7 mouse cellular contexts compared by ENCODE assay signal in genomic region chr11:60775578-60775977, GRCm38 (mm10). TPM values are rescaled to one million over a fixed set of nuclear protein-coding genes. Genes with fewer than 3 reads are reported as not detected.
DNase-seq lines count a peak whose midpoint lies in the region; ATAC-seq and TF ChIP-seq lines count a peak whose summit lies in the region.

No protein-coding gene starts in this region.

- TF ChIP-seq CTCF in liver, embryonic 14.5 days (IDR thresholded peaks at IDR 0.05; ENCODE audit: low read depth) = no peak

- peak overlapping the region; percentile 83 for H3K4me3 ChIP-seq in forebrain, embryonic 15.5 days
- peak overlapping the region; percentile 75 to 93 for H3K4me3 ChIP-seq in liver, embryonic 14.5 days (ENCODE audit: insufficient read depth in 1 of 2, low read depth in 2 of 2, low read length in 2 of 2)

- no peak for TF ChIP-seq EP300 in liver, embryonic 14.5 days (IDR thresholded peaks at IDR 0.05; ENCODE audit: low read depth)

- H3K27ac ChIP-seq in forebrain, embryonic 15.5 days (replicated peaks) = no peak overlapping the region
- peak overlapping the region; percentile 68; the same call in 1 of the 2 replicates for H3K27ac ChIP-seq in liver, embryonic 14.5 days

- 45% methylated on average over 6 of the region's 6 CpGs for WGBS in forebrain, embryonic 15.5 days
- 17% methylated on average over 6 of the region's 6 CpGs for WGBS in liver, embryonic 14.5 days (ENCODE audit: insufficient replicate concordance)

- H3K4me2 ChIP-seq in forebrain, embryonic 15.5 days (replicated peaks) = peak overlapping the region; percentile 68
- H3K4me2 ChIP-seq in liver, embryonic 14.5 days (ENCODE audit: low read depth) = peak overlapping the region; percentile 76

- no peaks in the 10 kb centered on the region for H3K27me3 ChIP-seq in forebrain, embryonic 15.5 days
- H3K27me3 ChIP-seq in liver, embryonic 14.5 days (ENCODE audit: control insufficient read depth, insufficient read depth, low read length) = no peaks in the 10 kb centered on the region

- peak; percentile 15 for DNase-seq in thymus, postnatal 4 days
- no peak for DNase-seq in thymus, postnatal 0 days (ENCODE audit: low spot score)
- DNase-seq in liver, embryonic 14.5 days (ENCODE audit: low read depth in 3 of 3, low spot score in 3 of 3) = no peak
- no peak for DNase-seq in frontal cortex, postnatal 10 days (ENCODE audit: low spot score in 2 of 2)
- no peak for DNase-seq in c-Kit-positive CD71-positive TER-119-positive erythroid progenitor cells, embryonic 14.5 days (ENCODE audit: low spot score)
- no peak for DNase-seq in layer of hippocampus, adult 11-12 months (ENCODE audit: low spot score)

- peaks cover 4% of the 10 kb centered on the region; the same call in 1 of the 2 replicates for H3K36me3 ChIP-seq in forebrain, embryonic 15.5 days
- H3K36me3 ChIP-seq in liver, embryonic 14.5 days (replicated peaks; ENCODE audit: control insufficient read depth, insufficient read depth, low read depth) = no peaks in the 10 kb centered on the region; the same call in none of the 2 replicates

- H3K9ac ChIP-seq in forebrain, embryonic 15.5 days (replicated peaks) = 0 out of 2 replicates have a peak overlapping the region, but pooled peaks have one; percentile 83
- H3K9ac ChIP-seq in liver, embryonic 14.5 days (replicated peaks) = peak overlapping the region; percentile 78

- peaks cover 50% of the 10 kb centered on the region for H3K4me1 ChIP-seq in forebrain, embryonic 15.5 days
- H3K4me1 ChIP-seq in liver, embryonic 14.5 days (replicated peaks; ENCODE audit: control insufficient read depth in 2 of 2, insufficient read depth in 2 of 2, low read length in 1 of 2) = peaks cover 25 to 40% of the 10 kb centered on the region in 2 experiments

- H3K9me3 ChIP-seq in forebrain, embryonic 15.5 days = no peaks in the 10 kb centered on the region
- H3K9me3 ChIP-seq in liver, embryonic 14.5 days (ENCODE audit: control insufficient read depth, low read length) = no peaks in the 10 kb centered on the region

- no peak for ATAC-seq in forebrain, embryonic 15.5 days (replicated peaks)
- ATAC-seq in liver, embryonic 14.5 days (ENCODE audit: insufficient read depth) = no peak

RNA-seq across cellular contexts. Expression of gene Top3a, which starts 1.6 kb away (rescaled TPM):
- 13.5 and 14.5 TPM in 2 replicates for polyA plus RNA-seq in thymus, postnatal 0 days (2015; fragmentation: Nextera tagmentation; extraction: Ambion mirVana)
- polyA plus RNA-seq in forebrain, embryonic 15.5 days (2015; fragmentation: Nextera tagmentation; extraction: Ambion mirVana) = 10.0 and 11.5 TPM in 2 replicates
- polyA plus RNA-seq in liver, embryonic 14.5 days (2012; rRNA removed) = 3.7 and 4.4 TPM in 2 replicates
- 5.0 and 5.6 TPM in 2 replicates for polyA plus RNA-seq in liver, embryonic 14.5 days (2014; fragmentation: Nextera tagmentation; extraction: Ambion mirVana)

RNA-seq across cellular contexts. Expression of gene Smcr8, which starts 1.7 kb away (rescaled TPM):
- polyA plus RNA-seq in thymus, postnatal 0 days (2015; fragmentation: Nextera tagmentation; extraction: Ambion mirVana) = 4.7 TPM in 2 replicates
- polyA plus RNA-seq in forebrain, embryonic 15.5 days (2015; fragmentation: Nextera tagmentation; extraction: Ambion mirVana) = 6.5 and 6.7 TPM in 2 replicates
- polyA plus RNA-seq in liver, embryonic 14.5 days (2012; rRNA removed) = 3.3 and 4.2 TPM in 2 replicates
- 3.0 and 3.6 TPM in 2 replicates for polyA plus RNA-seq in liver, embryonic 14.5 days (2014; fragmentation: Nextera tagmentation; extraction: Ambion mirVana)

RNA-seq across cellular contexts. Expression of gene Shmt1, which starts 35.9 kb away (rescaled TPM):
- 63.4 and 67.0 TPM in 2 replicates for polyA plus RNA-seq in thymus, postnatal 0 days (2015; fragmentation: Nextera tagmentation; extraction: Ambion mirVana)
- 19.2 and 19.8 TPM in 2 replicates for polyA plus RNA-seq in forebrain, embryonic 15.5 days (2015; fragmentation: Nextera tagmentation; extraction: Ambion mirVana)
- 22.7 and 26.9 TPM in 2 replicates for polyA plus RNA-seq in liver, embryonic 14.5 days (2012; rRNA removed)
- polyA plus RNA-seq in liver, embryonic 14.5 days (2014; fragmentation: Nextera tagmentation; extraction: Ambion mirVana) = 34.2 and 41.8 TPM in 2 replicates

RNA-seq across cellular contexts. Expression of gene Mief2, which starts 47.4 kb away (rescaled TPM):
- polyA plus RNA-seq in thymus, postnatal 0 days (2015; fragmentation: Nextera tagmentation; extraction: Ambion mirVana) = 10.3 and 11.0 TPM in 2 replicates
- polyA plus RNA-seq in forebrain, embryonic 15.5 days (2015; fragmentation: Nextera tagmentation; extraction: Ambion mirVana) = 21.8 and 25.2 TPM in 2 replicates
- polyA plus RNA-seq in liver, embryonic 14.5 days (2012; rRNA removed) = 1.8 and 2.0 TPM in 2 replicates
- 1.8 and 2.5 TPM in 2 replicates for polyA plus RNA-seq in liver, embryonic 14.5 days (2014; fragmentation: Nextera tagmentation; extraction: Ambion mirVana)

RNA-seq across cellular contexts. Expression of gene Flii, which starts 48.5 kb away (rescaled TPM):
- 72.6 and 78.7 TPM in 2 replicates for polyA plus RNA-seq in thymus, postnatal 0 days (2015; fragmentation: Nextera tagmentation; extraction: Ambion mirVana)
- polyA plus RNA-seq in forebrain, embryonic 15.5 days (2015; fragmentation: Nextera tagmentation; extraction: Ambion mirVana) = 72.5 and 73.0 TPM in 2 replicates
- 19.4 and 35.3 TPM in 2 replicates for polyA plus RNA-seq in liver, embryonic 14.5 days (2012; rRNA removed)
- 22.5 and 25.7 TPM in 2 replicates for polyA plus RNA-seq in liver, embryonic 14.5 days (2014; fragmentation: Nextera tagmentation; extraction: Ambion mirVana)
